16 mouse cellular contexts compared by ENCODE assay signal in genomic region chr4:78205018-78205417, GRCm38 (mm10).
"Had no signal": no experiment of that assay in that cellular context is flagged by ENCODE, and none has a peak within 500 bp of the region (broad histone marks: within the 10 kb centered on the region; RNA-seq: fewer than 3 reads in every experiment).

No protein-coding gene starts in this region.

- H3K9me3 ChIP-seq: kidney, embryonic 15.5 days; limb, embryonic 10.5 days; liver, embryonic 15.5 days; neural tube, embryonic 12.5 days; stomach, embryonic 15.5 days had no signal

- H3K36me3 ChIP-seq: kidney, embryonic 15.5 days; limb, embryonic 10.5 days; liver, embryonic 15.5 days; neural tube, embryonic 12.5 days; stomach, embryonic 15.5 days had no signal

- ATAC-seq: lung, postnatal 0 days had no signal

- H3K4me2 ChIP-seq: kidney, embryonic 15.5 days; liver, embryonic 11.5 days; liver, embryonic 15.5 days; neural tube, embryonic 12.5 days; stomach, embryonic 15.5 days had no signal

- H3K27ac ChIP-seq: kidney, embryonic 15.5 days; left cerebral cortex, adult 2 months; limb, embryonic 10.5 days; liver, embryonic 15.5 days; neural tube, embryonic 12.5 days; stomach, embryonic 15.5 days had no signal

- DNase-seq: kidney, adult 2 months; kidney, postnatal 14 days; lung, adult 2 months; lung, postnatal 36 days; midbrain, embryonic 14.5 days; right cerebral cortex, postnatal 14 days; thymus, adult 2 months; thymus, postnatal 25 days had no signal

- H3K27me3 ChIP-seq: kidney, embryonic 15.5 days; liver, embryonic 15.5 days; neural tube, embryonic 12.5 days; stomach, embryonic 15.5 days had no signal

- H3K4me1 ChIP-seq: kidney, embryonic 15.5 days; limb, embryonic 10.5 days; liver, embryonic 15.5 days; neural tube, embryonic 12.5 days; stomach, embryonic 15.5 days had no signal

- H3K4me3 ChIP-seq: kidney, embryonic 15.5 days; left cerebral cortex, adult 2 months; limb, embryonic 10.5 days; liver, embryonic 15.5 days; neural tube, embryonic 12.5 days; stomach, embryonic 15.5 days had no signal

- H3K9ac ChIP-seq: kidney, embryonic 15.5 days; liver, embryonic 15.5 days; neural tube, embryonic 12.5 days; stomach, embryonic 15.5 days had no signal
